Mouse (Mus musculus) hindbrain, embryonic 16.5 days (tissue): ENCODE data around the gene Palm2. TPM values are rescaled to one million over a fixed set of nuclear protein-coding genes. Genes with fewer than 3 reads are reported as not detected.

Experiments
- ATAC-seq: fragments of 200-750 bp; cut with Nextera tagmentation; 2 replicates; pipeline ENCODE4 v1.8.0; 2017; ENCODE audit warnings: moderate TSS enrichment, moderate library complexity
- H3K27ac ChIP-seq: fragments of 300-500 bp; sonication (generic); 2 replicates; pipeline ENCODE4 v1.5.1; 2014; ENCODE audit warnings: low read depth, mild to moderate bottlenecking, control low read depth, low read length, moderate library complexity
- H3K27me3 ChIP-seq: fragments of 300-500 bp; sonication (generic); replicated peaks from 2 replicates; pipeline ENCODE4 v1.6.1; 2014; ENCODE audit warnings: low read length; ENCODE audit not compliant: control insufficient read depth, insufficient read depth
- H3K36me3 ChIP-seq: fragments of 300-500 bp; sonication (generic); 2 replicates; pipeline ENCODE4 v1.6.1; 2014; ENCODE audit warnings: mild to moderate bottlenecking, low read length, moderate library complexity, mixed read lengths; ENCODE audit not compliant: control insufficient read depth, insufficient read depth
- H3K4me1 ChIP-seq: fragments of 300-500 bp; sonication (generic); 2 replicates; pipeline ENCODE4 v1.6.1; 2014; ENCODE audit warnings: low read depth, low read length; ENCODE audit not compliant: control insufficient read depth, insufficient read depth
- H3K4me2 ChIP-seq: fragments of 300-500 bp; sonication (generic); 2 replicates; pipeline ENCODE4 v1.6.1; 2014; ENCODE audit warnings: mild to moderate bottlenecking, low read length, control low read depth, moderate library complexity
- H3K4me3 ChIP-seq: fragments of 300-500 bp; sonication (generic); 2 replicates; pipeline ENCODE4 v1.5.1; 2014; ENCODE audit warnings: mild to moderate bottlenecking, low read length, control low read depth, moderate library complexity
- H3K9ac ChIP-seq: fragments of 300-500 bp; sonication (generic); 2 replicates; pipeline ENCODE4 v1.6.1; 2014; ENCODE audit warnings: low read depth, mild to moderate bottlenecking, control low read depth, low read length, moderate library complexity
- H3K9me3 ChIP-seq: fragments of 300-500 bp; sonication (generic); 2 replicates; pipeline ENCODE4 v1.6.1; 2014; ENCODE audit warnings: mild to moderate bottlenecking, low read length, moderate library complexity; ENCODE audit not compliant: control insufficient read depth
- WGBS: fragments of 180-500 bp; shearing (Covaris S2); extraction: QIAGEN DNeasy Blood & Tissue Kit; methylation state at CpG from one replicate; pipeline ENCODE4 v1.1.7; 2014; 5-methylcytosine and 5-hydroxymethylcytosine counted together
- polyA plus RNA-seq: library from polyadenylated mRNA; unstranded; fragments of >200 nt; fragmentation: Nextera tagmentation; extraction: Ambion mirVana; gene quantifications from 2 replicates; pipeline ENCODE4 v1.2.1, GENCODE M21; 2015

Gene Palm2
- polyA plus RNA-seq, 1 experiment from 2014 or later, result 20.3 TPM

DNA sequence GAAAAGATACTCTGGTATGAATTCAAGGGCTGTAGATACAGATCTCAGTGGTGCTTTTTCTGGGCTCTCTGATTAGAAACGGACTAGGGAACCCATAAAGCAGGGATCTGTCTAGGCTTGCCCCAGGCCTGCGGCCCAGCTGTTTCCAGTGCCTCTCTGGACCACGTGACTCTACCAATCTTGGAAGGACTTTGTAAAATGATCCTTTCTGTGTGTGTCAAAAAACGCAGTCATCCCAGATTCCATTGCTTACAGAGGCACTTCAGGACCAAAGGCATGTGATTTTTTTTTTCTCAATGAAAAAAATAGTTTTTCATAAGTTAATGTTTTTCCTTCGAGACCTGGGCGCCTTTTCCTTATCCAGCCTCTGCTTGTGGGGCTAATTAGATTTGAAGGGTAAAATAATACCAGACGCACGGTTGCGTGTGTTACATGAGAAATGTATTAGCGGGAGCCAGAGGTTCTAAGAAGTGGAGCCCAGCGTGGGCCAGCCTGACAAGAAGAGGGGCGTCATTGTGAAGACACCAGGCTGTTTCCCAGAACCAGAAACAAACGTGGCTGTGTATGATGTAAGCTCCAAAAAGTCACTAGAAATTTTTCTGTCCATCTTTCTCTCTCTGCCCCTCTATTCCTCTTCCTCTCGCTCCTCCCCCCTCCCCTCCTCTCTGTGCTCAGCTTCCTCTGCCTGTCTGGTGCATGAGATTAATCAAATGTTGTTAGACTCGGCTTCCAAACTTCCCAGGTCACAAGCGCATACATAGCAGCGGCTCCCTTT, 177.4 kb downstream of the Palm2 start:
- Histone ChIP-seq H3K27me3 (no peaks in the 10 kb centered on the region), H3K36me3 (no peaks in the 10 kb centered on the region), H3K9me3 (no peaks in the 10 kb centered on the region), H3K4me1 (peaks cover 5% of the 10 kb centered on the region), H3K4me3 (no peak overlapping the region), H3K27ac (no peak overlapping the region), H3K9ac (no peak overlapping the region), H3K4me2 (peak overlapping the region; percentile 22; the same call in 1 of the 2 replicates)
- no peak; the same call in 1 of the 2 replicates for ATAC-seq
- 46% methylated on average over 17 of the region's 17 CpGs for WGBS

DNA sequence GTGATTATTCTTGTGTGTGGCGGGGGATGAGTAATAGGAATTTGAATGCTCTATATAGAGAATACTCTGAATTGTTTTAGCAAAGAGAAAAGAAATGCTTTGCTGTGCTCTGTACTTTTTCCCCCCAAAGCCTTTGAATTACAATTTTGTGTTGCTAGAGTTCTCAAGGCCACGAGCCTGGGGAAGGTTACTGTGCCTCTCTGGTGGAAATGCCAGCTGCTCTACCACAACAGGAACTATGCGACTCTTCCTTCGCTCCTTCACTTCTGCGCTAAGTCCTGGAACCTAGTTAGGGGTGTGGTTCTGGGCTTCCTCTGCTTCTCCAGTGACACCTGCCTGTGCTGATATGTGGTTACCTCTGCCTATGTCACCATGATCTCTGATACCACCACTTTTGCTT, 178.7 kb downstream of the Palm2 start:
- Histone ChIP-seq H3K9me3 (no peaks in the 10 kb centered on the region), H3K36me3 (no peaks in the 10 kb centered on the region), H3K27me3 (no peaks in the 10 kb centered on the region), H3K27ac (no peak overlapping the region), H3K4me1 (peaks cover 5% of the 10 kb centered on the region), H3K4me2 (no peak overlapping the region), H3K4me3 (no peak overlapping the region), H3K9ac (no peak overlapping the region)
- 88% methylated on average over 5 of the region's 5 CpGs for whole genome bisulfite sequencing
- ATAC-seq, result no peak

DNA sequence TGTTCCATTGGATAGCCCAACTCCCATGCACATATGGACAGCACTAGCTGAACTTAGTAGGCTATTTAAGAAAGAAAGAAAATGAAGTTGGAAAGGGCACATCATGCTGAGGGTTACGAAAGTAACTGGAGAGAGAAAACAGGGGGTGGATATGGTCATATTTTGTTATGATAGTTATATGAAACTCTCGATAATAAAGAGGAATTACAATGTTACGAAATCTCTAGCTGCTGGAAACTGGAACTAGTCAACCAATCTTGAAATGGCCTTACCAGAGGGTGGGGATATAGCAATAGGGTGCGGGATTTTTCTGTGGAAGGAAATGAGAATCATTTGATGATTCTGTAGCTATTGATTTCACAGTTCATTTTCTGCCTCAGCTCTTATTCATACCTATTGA, 180.6 kb downstream of the Palm2 start:
- 95% methylated on average over 4 of the region's 4 CpGs for WGBS
- no peak overlapping the region for H3K4me2 ChIP-seq
- H3K9ac ChIP-seq, result no peak overlapping the region
- H3K4me1 ChIP-seq, result peaks cover 5% of the 10 kb centered on the region
- no peak overlapping the region for H3K27ac ChIP-seq
- H3K9me3 ChIP-seq, result no peaks in the 10 kb centered on the region
- no peaks in the 10 kb centered on the region for H3K27me3 ChIP-seq
- H3K36me3 ChIP-seq, result no peaks in the 10 kb centered on the region
- H3K4me3 ChIP-seq, result no peak overlapping the region
- no peak for ATAC-seq

DNA sequence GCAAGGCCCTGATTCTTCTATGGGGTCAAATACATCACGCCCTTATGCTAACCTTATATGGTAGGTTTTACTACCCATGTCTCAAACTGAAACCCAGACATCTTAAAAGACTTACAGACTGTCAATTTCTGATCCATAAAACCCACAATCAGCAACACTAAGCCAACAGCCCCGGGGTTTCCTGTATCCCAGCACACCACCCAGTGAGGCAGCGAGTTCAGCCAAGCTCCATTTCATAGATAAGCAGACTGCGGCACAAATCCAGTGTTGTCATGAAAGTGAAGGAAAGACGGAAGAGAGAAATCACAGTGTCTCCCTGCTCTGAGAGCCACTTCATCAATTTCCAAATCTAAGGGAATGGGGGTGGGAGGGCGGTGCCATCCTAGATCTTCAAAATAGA, 184.7 kb downstream of the Palm2 start:
- Histone ChIP-seq H3K27ac (no peak overlapping the region), H3K9me3 (no peaks in the 10 kb centered on the region), H3K36me3 (no peaks in the 10 kb centered on the region), H3K4me2 (no peak overlapping the region), H3K9ac (no peak overlapping the region), H3K4me1 (no peaks in the 10 kb centered on the region), H3K4me3 (no peak overlapping the region), H3K27me3 (no peaks in the 10 kb centered on the region)
- no peak for ATAC-seq
- 93% methylated on average over 6 of the region's 6 CpGs for WGBS

DNA sequence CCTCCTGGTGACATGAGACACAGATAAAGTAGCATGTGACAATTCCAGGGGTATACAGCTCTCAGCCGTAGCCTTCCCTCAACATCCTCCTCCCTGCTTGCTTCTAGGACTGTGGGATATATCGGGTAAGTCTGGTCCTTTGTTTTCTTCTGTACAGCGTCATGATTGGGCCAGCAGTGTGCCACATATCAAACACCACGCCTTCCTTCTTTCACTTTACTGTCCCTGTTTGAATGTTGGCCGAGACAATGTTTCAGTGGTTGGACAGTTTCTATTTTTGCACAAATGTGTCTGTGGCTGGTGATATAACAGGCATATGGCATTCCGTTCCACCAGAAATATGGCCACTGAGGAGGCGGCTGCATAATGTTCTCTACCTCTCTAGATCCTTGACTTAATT, 188.8 kb downstream of the Palm2 start:
- Histone ChIP-seq H3K4me1 (no peaks in the 10 kb centered on the region), H3K9ac (no peak overlapping the region), H3K36me3 (no peaks in the 10 kb centered on the region), H3K27ac (no peak overlapping the region), H3K27me3 (no peaks in the 10 kb centered on the region), H3K4me3 (no peak overlapping the region), H3K4me2 (no peak overlapping the region), H3K9me3 (no peaks in the 10 kb centered on the region)
- no peak for ATAC-seq
- 89% methylated on average over 7 of the region's 7 CpGs for WGBS

DNA sequence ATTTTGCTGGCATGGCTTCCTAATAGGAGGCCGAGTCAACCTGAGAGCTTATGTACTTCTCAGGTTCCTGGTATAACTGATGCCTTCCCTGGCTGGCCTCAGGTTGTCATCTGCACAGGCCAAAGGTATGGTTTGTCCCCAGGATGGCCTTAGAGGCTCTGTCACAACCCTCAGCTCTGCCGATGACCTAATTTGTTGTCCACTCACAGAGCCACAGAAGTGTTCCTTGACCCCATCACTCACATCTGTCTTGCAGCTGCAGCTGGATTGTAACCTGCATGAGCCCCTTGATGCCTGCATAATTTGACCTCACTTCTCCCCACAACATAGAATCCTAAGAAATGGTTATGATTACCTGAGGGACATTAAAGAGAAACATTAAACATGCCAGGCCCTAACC, 190.8 kb downstream of the Palm2 start:
- Histone ChIP-seq H3K36me3 (no peaks in the 10 kb centered on the region), H3K4me1 (no peaks in the 10 kb centered on the region), H3K4me3 (no peak overlapping the region), H3K4me2 (no peak overlapping the region), H3K9ac (no peak overlapping the region), H3K27me3 (no peaks in the 10 kb centered on the region), H3K27ac (no peak overlapping the region), H3K9me3 (no peaks in the 10 kb centered on the region)
- WGBS, result 88% methylated on average over 2 of the region's 2 CpGs
- ATAC-seq, result no peak

DNA sequence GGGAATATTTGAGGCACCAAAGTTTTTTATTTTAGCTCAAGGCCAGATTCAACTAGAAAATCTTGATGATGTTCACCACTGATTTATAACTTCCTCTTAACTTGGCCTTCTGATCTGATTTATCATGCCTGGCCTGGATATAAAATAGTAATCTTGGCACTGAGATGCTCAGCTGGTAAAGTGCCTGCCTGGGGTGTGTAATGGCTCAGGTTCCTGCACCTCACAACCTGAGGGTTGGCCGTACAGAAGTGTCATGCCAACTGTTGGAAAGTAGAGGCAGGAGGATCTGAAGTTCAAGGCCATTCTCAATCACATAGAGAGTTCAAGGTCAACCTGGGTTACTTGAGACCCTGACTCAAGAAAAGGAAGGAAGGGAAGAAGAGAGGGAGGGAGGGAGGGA, 191.3 kb downstream of the Palm2 start:
- H3K36me3 ChIP-seq, result no peaks in the 10 kb centered on the region
- ATAC-seq, result no peak
- H3K4me2 ChIP-seq, result no peak overlapping the region
- 96% methylated on average over 1 of the region's 1 CpGs for WGBS
- no peaks in the 10 kb centered on the region for H3K27me3 ChIP-seq
- H3K27ac ChIP-seq, result no peak overlapping the region
- no peak overlapping the region for H3K4me3 ChIP-seq
- H3K4me1 ChIP-seq, result no peaks in the 10 kb centered on the region
- no peaks in the 10 kb centered on the region for H3K9me3 ChIP-seq
- H3K9ac ChIP-seq, result no peak overlapping the region

DNA sequence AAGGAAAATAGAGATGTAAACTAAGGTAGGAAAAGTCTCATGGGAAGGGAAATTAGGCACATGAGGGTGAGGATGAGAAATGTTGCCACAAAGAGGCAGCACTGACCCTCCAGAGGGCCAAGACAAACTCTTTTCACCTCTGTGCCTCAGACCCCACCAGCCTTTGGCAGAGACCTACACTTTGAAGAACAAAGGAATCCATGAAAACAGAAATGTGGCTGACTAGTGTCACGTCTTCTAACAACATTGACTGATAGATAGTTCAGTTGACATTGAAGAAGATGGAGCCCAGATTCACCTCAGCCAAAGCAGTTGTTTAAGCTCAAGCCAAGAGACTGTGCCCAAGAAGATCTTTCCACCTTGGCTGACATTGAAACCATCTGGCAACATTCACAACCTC, 191.7 kb downstream of the Palm2 start:
- Histone ChIP-seq H3K4me3 (no peak overlapping the region), H3K36me3 (no peaks in the 10 kb centered on the region), H3K9me3 (no peaks in the 10 kb centered on the region), H3K27me3 (no peaks in the 10 kb centered on the region), H3K4me2 (no peak overlapping the region), H3K27ac (no peak overlapping the region), H3K4me1 (no peaks in the 10 kb centered on the region), H3K9ac (no peak overlapping the region)
- 74% methylated on average over 1 of the region's 1 CpGs for WGBS
- no peak for ATAC-seq

DNA sequence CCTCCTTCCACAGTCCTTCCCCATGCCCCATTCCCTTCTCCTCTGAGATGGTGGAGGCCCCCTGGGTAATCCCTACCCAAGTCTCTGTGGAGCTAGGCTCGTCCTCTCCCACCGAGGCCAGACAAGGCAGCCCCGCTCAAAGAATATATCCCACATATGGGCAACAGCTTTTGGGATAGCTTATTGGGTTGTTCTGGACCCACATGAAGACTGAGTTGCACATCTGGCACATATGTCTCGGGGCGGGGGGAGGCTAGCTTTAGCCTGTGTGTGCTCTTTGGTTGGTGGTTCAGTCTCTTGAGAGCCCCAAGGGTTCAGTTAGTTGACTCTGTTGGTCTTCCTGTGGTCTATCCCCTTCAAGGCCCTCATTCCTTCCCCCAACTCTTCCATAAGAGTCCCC, 192.9 kb downstream of the Palm2 start:
- H3K27me3 ChIP-seq, result no peaks in the 10 kb centered on the region
- no peak overlapping the region for H3K9ac ChIP-seq
- H3K9me3 ChIP-seq, result no peaks in the 10 kb centered on the region
- no peak overlapping the region for H3K4me2 ChIP-seq
- H3K4me3 ChIP-seq, result no peak overlapping the region
- ATAC-seq, result no peak
- H3K36me3 ChIP-seq, result no peaks in the 10 kb centered on the region
- no peak overlapping the region for H3K27ac ChIP-seq
- 91% methylated on average over 5 of the region's 5 CpGs for WGBS
- H3K4me1 ChIP-seq, result no peaks in the 10 kb centered on the region
